Mouse (Mus musculus) lung, adult 2 months (tissue): ENCODE data around the gene Fbln5.

Experiments
- CTCF ChIP-seq: fragments of 200-500 bp; IDR thresholded peaks from 2 replicates; pipeline ENCODE4 v1.5.1; 2011; ENCODE audit warnings: mild to moderate bottlenecking, low read length, control low read depth; ENCODE audit not compliant: insufficient read depth
- POLR2A ChIP-seq: fragments of 200-500 bp; IDR thresholded peaks from 2 replicates; pipeline ENCODE4 v1.6.1; 2011; ENCODE audit warnings: low read depth, mild to moderate bottlenecking, control low read depth, low read length, borderline replicate concordance; ENCODE audit errors: extremely low read depth

DNA sequence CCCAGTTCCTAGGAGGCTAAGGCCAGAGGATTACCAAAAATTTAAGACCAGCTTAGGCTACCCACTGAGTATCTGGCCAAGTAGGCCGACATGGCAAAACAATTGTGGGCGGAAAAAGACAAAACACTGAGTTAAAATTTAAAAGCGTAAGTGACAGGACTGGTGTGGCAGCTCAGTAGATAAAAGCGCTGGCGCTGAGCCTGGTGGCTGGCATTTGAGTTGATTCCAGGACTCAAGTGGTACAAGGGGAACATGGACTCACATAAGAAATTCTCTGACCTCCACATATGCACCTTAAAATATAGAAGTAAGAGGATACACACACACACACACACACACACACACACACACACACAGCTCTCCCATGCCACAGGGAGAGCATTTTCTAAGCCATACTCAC lies 42.5 kb downstream of the Fbln5 start:
- TF ChIP-seq CTCF: no peak
- no peak for TF ChIP-seq POLR2A
